Mouse (Mus musculus) lung, postnatal 0 days (tissue): ENCODE results near the gene Iah1.

Source experiments
- CTCF ChIP-seq: IDR thresholded peaks from 2 replicates; pipeline ENCODE4 v1.5.1; 2016; ENCODE audit warnings: antibody characterized with exemption, mild to moderate bottlenecking
- EP300 ChIP-seq: IDR thresholded peaks from 2 replicates; pipeline ENCODE4 v1.6.1; 2016; ENCODE audit warnings: antibody characterized with exemption, mild to moderate bottlenecking, control low read depth

DNA sequence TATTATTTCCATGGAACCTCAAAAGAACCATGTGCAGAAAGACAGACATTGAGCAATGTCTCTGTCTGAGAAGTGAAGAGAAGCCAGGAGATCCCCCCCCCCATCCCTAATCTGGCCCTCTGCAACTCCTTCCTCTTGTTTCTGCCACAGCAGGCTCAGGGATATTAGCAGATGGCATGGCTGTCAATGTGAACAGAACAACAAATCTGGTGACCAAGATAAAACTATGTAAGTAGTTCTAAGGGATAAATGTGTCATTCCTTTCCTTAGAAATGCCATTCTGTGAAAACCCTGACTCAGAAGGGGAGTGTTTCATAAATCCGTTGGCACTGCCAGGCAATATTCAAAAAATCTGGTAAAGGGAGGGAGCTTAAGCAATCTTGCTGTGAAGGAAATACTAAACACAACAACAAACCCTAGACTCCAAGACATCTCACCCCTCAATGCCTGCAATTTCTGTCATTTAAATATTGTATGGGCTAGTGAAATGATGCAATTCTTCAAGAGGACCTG, 38.8 kb upstream of the Iah1 start:
- TF ChIP-seq CTCF (no peak), EP300 (no peak)
